Mouse (Mus musculus) neural tube, embryonic 14.5 days (tissue): Measurements from ENCODE around the gene Tmem127. TPM values are rescaled to one million over a fixed set of nuclear protein-coding genes. Genes with fewer than 3 reads are reported as not detected.

Source experiments
- polyA plus RNA-seq: library from polyadenylated mRNA; unstranded; fragments of >200 nt; fragmentation: Nextera tagmentation; extraction: Ambion mirVana; gene quantifications from 2 replicates; pipeline ENCODE4 v1.2.1, GENCODE M21; 2014

Gene Tmem127
- polyA plus RNA-seq, 1 experiment from 2014 or later: 35.1 TPM

Other genes starting within 250 kb of the Tmem127 start
- 11.5 and 13.5 TPM in 2 replicates for gene Ap4e1, start 239.2 kb upstream of the Tmem127 start, polyA plus RNA-seq
- 36.3 and 37.3 TPM in 2 replicates for gene Blvra, start 177.2 kb upstream of the Tmem127 start, polyA plus RNA-seq
- 8.6 and 11.1 TPM in 2 replicates for gene Ncaph, start 114.0 kb upstream of the Tmem127 start, polyA plus RNA-seq
- gene Itpripl1, start 104.5 kb upstream of the Tmem127 start, polyA plus RNA-seq: 9.0 and 12.1 TPM in 2 replicates
- gene 1810024B03Rik, start 39.6 kb upstream of the Tmem127 start, polyA plus RNA-seq: 1.1 and 1.5 TPM in 2 replicates
- gene Snrnp200, start 39.5 kb upstream of the Tmem127 start, polyA plus RNA-seq: 64.3 and 73.7 TPM in 2 replicates
- 59.0 and 59.9 TPM in 2 replicates for gene Ciao1, start 92 bp upstream of the Tmem127 start, polyA plus RNA-seq
- 103 and 110 TPM in 2 replicates for gene Stard7, start 22.3 kb downstream of the Tmem127 start, polyA plus RNA-seq
- 12.4 and 14.9 TPM in 2 replicates for gene Dusp2, start 88.3 kb downstream of the Tmem127 start, polyA plus RNA-seq
- gene Astl, start 90.7 kb downstream of the Tmem127 start, polyA plus RNA-seq: not detected in 2 replicates
- gene Adra2b, start 115.3 kb downstream of the Tmem127 start, polyA plus RNA-seq: 0.35 and 0.81 TPM in 2 replicates
- gene Gpat2, start 177.3 kb downstream of the Tmem127 start, polyA plus RNA-seq: 0.12 and 0.17 TPM in 2 replicates
- 31.9 and 40.6 TPM in 2 replicates for gene Fahd2a, start 196.7 kb downstream of the Tmem127 start, polyA plus RNA-seq